Mouse (Mus musculus) hindbrain, embryonic 11.5 days (tissue): ENCODE measurements around the gene Exd2. TPM values are rescaled to one million over a fixed set of nuclear protein-coding genes. Genes with fewer than 3 reads are reported as not detected.

ENCODE experiments used
- ATAC-seq: fragments of 200-750 bp; cut with Nextera tagmentation; 2 replicates; pipeline ENCODE4 v1.8.0; 2017; ENCODE audit warnings: mild to moderate bottlenecking, moderate TSS enrichment, moderate library complexity; ENCODE audit not compliant: low FRiP score
- DNase-seq: peaks from one replicate; pipeline ENCODE4 v3.0.0-alpha.2; 2015; ENCODE audit warnings: low spot score
- H3K27ac ChIP-seq: fragments of 300-500 bp; sonication (generic); 2 replicates; pipeline ENCODE4 v1.5.1; 2014; ENCODE audit warnings: mild to moderate bottlenecking, low read depth, low read length
- H3K27me3 ChIP-seq: fragments of 300-500 bp; sonication (generic); 2 replicates; pipeline ENCODE4 v1.6.1; 2014; ENCODE audit warnings: mild to moderate bottlenecking, low read length, moderate library complexity, mixed read lengths; ENCODE audit not compliant: control insufficient read depth, insufficient read depth
- H3K36me3 ChIP-seq: fragments of 300-500 bp; sonication (generic); 2 replicates; pipeline ENCODE4 v1.6.1; 2014; ENCODE audit warnings: mild to moderate bottlenecking, low read length, moderate library complexity, mixed read lengths; ENCODE audit not compliant: control insufficient read depth, insufficient read depth
- H3K4me1 ChIP-seq: fragments of 300-500 bp; sonication (generic); replicated peaks from 2 replicates; pipeline ENCODE4 v1.6.1; 2014; ENCODE audit warnings: low read length, mixed read lengths; ENCODE audit not compliant: control insufficient read depth, insufficient read depth
- H3K4me2 ChIP-seq: fragments of 300-500 bp; sonication (generic); replicated peaks from 2 replicates; pipeline ENCODE4 v1.6.1; 2014; ENCODE audit warnings: mild to moderate bottlenecking, low read depth, low read length
- H3K4me3 ChIP-seq: fragments of 300-500 bp; sonication (generic); 2 replicates; pipeline ENCODE4 v1.5.1; 2014; ENCODE audit warnings: low read depth, low read length
- H3K9ac ChIP-seq: fragments of 300-500 bp; sonication (generic); 2 replicates; pipeline ENCODE4 v1.6.1; 2014; ENCODE audit warnings: low read depth, low read length
- H3K9me3 ChIP-seq: fragments of 300-500 bp; sonication (generic); 2 replicates; pipeline ENCODE4 v1.6.1; 2016; ENCODE audit warnings: low read length; ENCODE audit not compliant: control insufficient read depth
- WGBS: fragments of 180-500 bp; shearing (Covaris S2); extraction: QIAGEN DNeasy Blood & Tissue Kit; methylation state at CpG from one replicate; pipeline ENCODE4 v1.1.7; 2014; 5-methylcytosine and 5-hydroxymethylcytosine counted together
- polyA plus RNA-seq: library from polyadenylated mRNA; unstranded; fragments of >200 nt; fragmentation: Nextera tagmentation; extraction: Ambion mirVana; gene quantifications from 2 replicates; pipeline ENCODE4 v1.2.1, GENCODE M21; 2014

Exd2 gene
- polyA plus RNA-seq, 1 experiment from 2014 or later, result 46.3 TPM

DNA sequence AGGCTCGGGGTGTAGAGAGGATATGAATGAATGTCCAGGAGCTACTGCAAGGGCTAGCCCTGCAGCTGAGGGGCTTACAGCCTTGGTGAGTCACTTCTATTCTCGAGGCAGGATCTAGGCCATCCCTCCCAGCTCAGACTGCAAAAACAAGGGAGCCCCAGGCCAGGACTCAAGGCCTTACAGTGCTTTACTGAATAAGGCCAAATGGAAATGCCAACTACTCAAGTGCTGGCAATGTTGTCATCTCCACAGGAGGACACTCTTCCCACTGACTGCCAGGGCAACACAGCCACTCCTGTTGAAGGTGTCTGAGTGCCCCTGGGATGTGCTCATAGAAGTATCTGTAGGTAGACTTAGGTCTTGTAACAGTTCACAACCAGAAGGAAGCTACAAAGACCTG lies 63.6 kb downstream of the Exd2 start:
- no peaks in the 10 kb centered on the region for H3K9me3 ChIP-seq
- no peaks in the 10 kb centered on the region for H3K27me3 ChIP-seq
- no peak overlapping the region for H3K27ac ChIP-seq
- peaks cover 2% of the 10 kb centered on the region; the same call in 1 of the 2 replicates for H3K4me1 ChIP-seq
- no peak overlapping the region for H3K4me2 ChIP-seq
- no peak for ATAC-seq
- H3K36me3 ChIP-seq, result no peaks in the 10 kb centered on the region
- DNase-seq, result no peak
- H3K9ac ChIP-seq, result no peak overlapping the region
- WGBS, result 70% methylated on average over 2 of the region's 2 CpGs
- no peak overlapping the region for H3K4me3 ChIP-seq

GRCm38 (mm10) chr12:80527727-80528389 lies 65.0 kb downstream of the Exd2 start:
- no peak overlapping the region for H3K9ac ChIP-seq
- no peak overlapping the region for H3K4me3 ChIP-seq
- H3K27ac ChIP-seq, result no peak overlapping the region
- H3K27me3 ChIP-seq, result no peaks in the 10 kb centered on the region
- no peaks in the 10 kb centered on the region for H3K9me3 ChIP-seq
- DNase-seq, result no peak
- peaks cover 2% of the 10 kb centered on the region; the same call in 1 of the 2 replicates for H3K4me1 ChIP-seq
- no peak for ATAC-seq
- WGBS, result 80% methylated on average over 5 of the region's 5 CpGs
- no peak overlapping the region for H3K4me2 ChIP-seq
- H3K36me3 ChIP-seq, result no peaks in the 10 kb centered on the region

- Histone ChIP-seq H3K27me3 (no peaks in the 10 kb centered on the region), H3K9me3 (no peaks in the 10 kb centered on the region), H3K27ac (no peak overlapping the region), H3K4me1 (peaks cover 2% of the 10 kb centered on the region; the same call in 1 of the 2 replicates), H3K36me3 (no peaks in the 10 kb centered on the region), H3K9ac (no peak overlapping the region), H3K4me2 (no peak overlapping the region), H3K4me3 (no peak overlapping the region)
- ATAC-seq (no peak), DNase-seq (no peak)
- 84% methylated on average over 2 of the region's 2 CpGs for WGBS
Observed at GRCm38 (mm10) chr12:80530052-80530451, 67.2 kb downstream of the Exd2 start.

- 75% methylated on average over 6 of the region's 6 CpGs for WGBS
- H3K27ac ChIP-seq, result no peak overlapping the region
- DNase-seq (no peak), ATAC-seq (no peak)
- H3K4me1 ChIP-seq, result no peaks in the 10 kb centered on the region
- no peaks in the 10 kb centered on the region for H3K9me3 ChIP-seq
- no peaks in the 10 kb centered on the region for H3K27me3 ChIP-seq
- no peak overlapping the region for H3K4me3 ChIP-seq
- no peak overlapping the region for H3K4me2 ChIP-seq
- no peaks in the 10 kb centered on the region for H3K36me3 ChIP-seq
- no peak overlapping the region for H3K9ac ChIP-seq
Observed at GRCm38 (mm10) chr12:80530630-80531029, 67.7 kb downstream of the Exd2 start.

GRCm38 (mm10) chr12:80531585-80531984 lies 68.7 kb downstream of the Exd2 start:
- Histone ChIP-seq H3K4me2 (no peak overlapping the region), H3K27me3 (no peaks in the 10 kb centered on the region), H3K4me3 (no peak overlapping the region), H3K9ac (no peak overlapping the region), H3K36me3 (no peaks in the 10 kb centered on the region), H3K9me3 (no peaks in the 10 kb centered on the region), H3K27ac (no peak overlapping the region), H3K4me1 (no peaks in the 10 kb centered on the region)
- no peak for ATAC-seq
- WGBS, result 86% methylated on average over 10 of the region's 10 CpGs
- no peak for DNase-seq

DNA sequence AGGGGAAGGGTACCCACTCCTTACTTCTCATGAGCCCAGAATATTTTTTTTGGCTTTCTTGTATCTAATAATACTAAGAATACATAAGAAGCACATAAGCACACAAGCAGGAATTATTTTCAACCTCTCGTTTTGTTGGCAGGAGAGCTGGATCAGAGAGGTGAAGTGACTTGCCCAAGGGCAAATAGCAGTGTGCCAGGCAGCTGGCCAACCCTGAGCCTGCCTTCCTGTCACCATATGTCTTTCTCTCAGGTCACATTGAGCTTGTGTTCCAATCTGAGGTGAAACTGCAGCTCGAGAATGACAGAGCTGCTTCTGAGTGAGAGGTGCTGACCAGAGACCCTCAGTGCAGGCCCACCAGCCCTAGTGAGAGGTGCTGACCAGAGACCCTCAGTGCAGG lies 71.0 kb downstream of the Exd2 start:
- no peak overlapping the region for H3K4me3 ChIP-seq
- H3K4me1 ChIP-seq, result no peaks in the 10 kb centered on the region
- no peak for DNase-seq
- no peaks in the 10 kb centered on the region for H3K36me3 ChIP-seq
- no peaks in the 10 kb centered on the region for H3K27me3 ChIP-seq
- no peak overlapping the region for H3K27ac ChIP-seq
- H3K9me3 ChIP-seq, result no peaks in the 10 kb centered on the region
- no peak overlapping the region for H3K4me2 ChIP-seq
- no peak overlapping the region for H3K9ac ChIP-seq
- 76% methylated on average over 2 of the region's 2 CpGs for WGBS
- ATAC-seq, result no peak

GRCm38 (mm10) chr12:80537313-80537712 lies 74.4 kb downstream of the Exd2 start:
- H3K4me2 ChIP-seq, result no peak overlapping the region
- H3K9ac ChIP-seq, result no peak overlapping the region
- no peaks in the 10 kb centered on the region for H3K36me3 ChIP-seq
- DNase-seq (no peak), ATAC-seq (no peak)
- no peaks in the 10 kb centered on the region for H3K9me3 ChIP-seq
- 86% methylated on average over 2 of the region's 2 CpGs for WGBS
- no peaks in the 10 kb centered on the region for H3K4me1 ChIP-seq
- H3K4me3 ChIP-seq, result no peak overlapping the region
- H3K27ac ChIP-seq, result no peak overlapping the region
- no peaks in the 10 kb centered on the region for H3K27me3 ChIP-seq

- H3K27ac ChIP-seq, result no peak overlapping the region
- no peaks in the 10 kb centered on the region for H3K9me3 ChIP-seq
- H3K4me1 ChIP-seq, result no peaks in the 10 kb centered on the region
- no peaks in the 10 kb centered on the region for H3K27me3 ChIP-seq
- DNase-seq (no peak), ATAC-seq (no peak)
- no peaks in the 10 kb centered on the region for H3K36me3 ChIP-seq
- H3K9ac ChIP-seq, result no peak overlapping the region
- no peak overlapping the region for H3K4me2 ChIP-seq
- 60% methylated on average over 6 of the region's 6 CpGs for WGBS
- H3K4me3 ChIP-seq, result no peak overlapping the region
Observed at GRCm38 (mm10) chr12:80538311-80538710, 75.4 kb downstream of the Exd2 start.

DNA sequence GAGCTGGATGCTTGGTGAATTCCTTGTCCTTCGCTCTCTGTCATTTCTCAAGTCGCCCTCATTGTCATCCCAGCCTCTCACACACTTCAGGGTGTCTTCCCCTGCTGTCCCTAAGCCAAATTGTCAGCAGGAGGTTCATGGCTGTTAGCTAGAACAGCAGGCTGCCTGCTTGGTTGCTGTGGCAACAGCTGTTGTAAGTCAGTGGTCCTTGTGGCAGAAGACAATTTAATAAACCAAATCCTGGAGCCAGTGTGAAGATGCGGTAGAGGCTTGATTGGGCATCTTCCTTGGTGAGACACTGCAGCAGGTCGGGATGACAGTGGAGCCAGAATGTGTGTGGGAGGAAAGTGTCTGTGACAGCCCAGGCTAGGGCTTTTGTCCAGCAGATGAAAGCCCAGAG lies 82.4 kb downstream of the Exd2 start:
- Histone ChIP-seq H3K4me3 (no peak overlapping the region), H3K27ac (no peak overlapping the region), H3K9me3 (no peaks in the 10 kb centered on the region), H3K27me3 (no peaks in the 10 kb centered on the region), H3K9ac (no peak overlapping the region), H3K4me1 (no peaks in the 10 kb centered on the region), H3K36me3 (no peaks in the 10 kb centered on the region), H3K4me2 (no peak overlapping the region)
- ATAC-seq (no peak), DNase-seq (peak; percentile 44)
- 7% methylated on average over 4 of the region's 4 CpGs for WGBS
